Mouse (Mus musculus) testis, adult 2 months (tissue): ENCODE measurements at regions not wholly inside any gene's neighbourhood (a gene's known extent, or its start where the extent isn't known, plus 50 kb on each side); places are given as distances from the start of the nearest gene placed in this dataset.

Experiments used
- CTCF ChIP-seq: fragments of 200-500 bp; IDR thresholded peaks from 2 replicates; pipeline ENCODE4 v1.5.1; 2012; ENCODE audit warnings: low read depth, mild to moderate bottlenecking, inconsistent platforms, low read length, moderate library complexity; ENCODE audit not compliant: control insufficient read depth, insufficient read depth, insufficient replicate concordance
- POLR2A ChIP-seq: fragments of 200-500 bp; IDR thresholded peaks from 2 replicates; pipeline ENCODE4 v1.6.1; 2012; ENCODE audit warnings: low read depth, mild to moderate bottlenecking, inconsistent platforms, low read length, moderate library complexity; ENCODE audit not compliant: control insufficient read depth

DNA sequence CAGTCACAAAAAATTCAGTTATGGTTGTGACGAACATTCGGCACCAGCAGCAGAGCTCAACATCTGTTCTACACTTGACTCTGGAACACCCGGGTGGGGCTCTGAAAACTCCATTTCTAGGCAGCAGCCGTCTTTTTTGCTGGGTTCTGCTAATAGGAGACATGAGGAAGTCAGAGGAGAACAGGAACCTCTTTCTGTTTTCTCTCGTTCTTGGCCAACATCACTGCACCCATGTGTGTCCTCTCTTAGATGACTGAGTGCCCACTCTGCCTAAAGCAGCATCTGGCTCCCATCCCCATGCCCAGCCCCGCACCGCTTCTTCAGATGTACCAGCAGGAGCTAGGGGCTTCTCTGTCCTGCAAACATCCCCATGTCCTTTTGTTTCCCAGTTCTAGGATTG is 267.2 kb downstream of the Gm49356 start:
- TF ChIP-seq CTCF, result no peak
- no peak for TF ChIP-seq POLR2A
